Mouse (Mus musculus) testis, postnatal 10 days (tissue): ENCODE data around the gene Erbin.

Experiments
- DNase-seq: peaks from one replicate; pipeline ENCODE4 v3.0.0; 2021; ENCODE audit warnings: low spot score

Gene Erbin

GRCm38 (mm10) chr13:103920261-103920932, at the start of gene Erbin:
TSS of gene Erbin (minus strand) at chr13:103920514.
- peak; percentile 85 for DNase-seq

- DNase-seq = no peak
These were observed 49.6 kb upstream of the Erbin start for GRCm38 (mm10) chr13:103969912-103970311.

- no peak for DNase-seq
These were observed 47.7 kb upstream of the Erbin start for GRCm38 (mm10) chr13:103967987-103968386.

- no peak for DNase-seq
These were observed 46.4 kb upstream of the Erbin start for GRCm38 (mm10) chr13:103966696-103967215.

- DNase-seq = no peak
These were observed 44.9 kb upstream of the Erbin start for GRCm38 (mm10) chr13:103965187-103965586.

GRCm38 (mm10) chr13:103963094-103963493, 42.8 kb upstream of the Erbin start:
- no peak for DNase-seq

GRCm38 (mm10) chr13:103959841-103960240, 39.5 kb upstream of the Erbin start:
- DNase-seq = no peak

- no peak for DNase-seq
These were observed 38.4 kb upstream of the Erbin start for GRCm38 (mm10) chr13:103958607-103959123.

GRCm38 (mm10) chr13:103957175-103957940, 37.0 kb upstream of the Erbin start:
- DNase-seq = no peak

GRCm38 (mm10) chr13:103955652-103956051, 35.3 kb upstream of the Erbin start:
- DNase-seq = no peak

- no peak for DNase-seq
These were observed 31.1 kb upstream of the Erbin start for GRCm38 (mm10) chr13:103951393-103951792.

GRCm38 (mm10) chr13:103940796-103941195, 20.5 kb upstream of the Erbin start:
- no peak for DNase-seq

GRCm38 (mm10) chr13:103924586-103924985, 4.3 kb upstream of the Erbin start:
- peak; percentile 56 for DNase-seq

- DNase-seq = no peak
These were observed 3.2 kb upstream of the Erbin start for GRCm38 (mm10) chr13:103923402-103924065.

GRCm38 (mm10) chr13:103921831-103922380, 1.6 kb upstream of the Erbin start:
- DNase-seq = no peak

GRCm38 (mm10) chr13:103920933-103921830, 868 bp upstream of the Erbin start:
- peak; percentile 88 for DNase-seq

GRCm38 (mm10) chr13:103919956-103920260, 406 bp downstream of the Erbin start:
- DNase-seq = no peak

- DNase-seq = peak; percentile 46
These were observed 919 bp downstream of the Erbin start for GRCm38 (mm10) chr13:103919234-103919955.

- DNase-seq = no peak
These were observed 1.9 kb downstream of the Erbin start for GRCm38 (mm10) chr13:103918432-103918831.

GRCm38 (mm10) chr13:103914114-103914736, 6.1 kb downstream of the Erbin start:
- DNase-seq = no peak
